Mouse (Mus musculus) embryo, embryonic 10 days (tissue): ENCODE results near the gene Grid2.

ENCODE experiments used
- DNase-seq: peaks from one replicate; pipeline ENCODE4 v3.0.0-alpha.2; 2015; ENCODE audit warnings: low spot score

The Grid2 gene

DNA sequence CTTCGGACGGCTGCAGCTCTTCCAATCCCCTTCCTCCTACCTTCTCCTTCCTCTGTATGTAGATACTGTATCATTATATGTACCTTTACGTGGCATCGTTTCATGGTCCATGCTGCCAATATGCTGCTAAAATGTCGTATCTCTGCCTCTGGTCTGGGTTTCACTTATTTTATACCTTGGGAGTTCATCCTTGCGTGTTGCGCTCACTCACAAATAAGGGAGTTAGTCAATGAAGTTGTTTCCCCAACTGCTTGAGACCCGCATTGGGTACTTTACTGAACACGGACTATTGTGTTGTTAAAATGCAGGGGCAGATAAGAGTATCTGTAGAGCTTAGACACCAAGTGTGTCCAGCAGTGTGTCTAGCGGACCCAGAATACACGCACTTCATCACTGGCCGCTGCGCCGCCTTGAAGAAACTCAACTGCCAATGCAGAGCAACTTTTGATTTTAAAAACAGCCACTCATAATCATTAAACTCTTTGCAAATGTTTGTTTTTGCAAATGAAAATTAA lies 1474.9 kb downstream of the Grid2 start:
- DNase-seq: peak; percentile 10

DNA sequence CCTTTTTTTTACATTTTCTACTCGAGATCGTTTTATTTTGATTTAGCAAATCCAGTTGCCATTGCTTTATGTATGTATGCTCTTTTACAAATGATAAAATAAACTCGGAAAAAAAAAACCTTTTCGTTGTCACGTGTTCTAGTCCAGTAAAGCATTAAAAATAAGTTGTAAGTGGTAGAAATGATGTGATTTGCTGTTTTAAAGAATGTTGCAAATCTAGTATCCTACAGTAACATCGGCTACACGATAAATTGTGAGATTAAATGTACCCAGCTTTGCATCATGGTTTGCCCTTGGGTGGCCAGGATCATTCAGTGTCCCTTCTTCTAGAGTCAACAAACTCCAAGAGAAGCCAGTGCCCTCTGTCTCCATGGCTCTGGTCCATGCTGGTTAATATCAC lies 1475.5 kb downstream of the Grid2 start:
- DNase-seq: peak; percentile 13

DNA sequence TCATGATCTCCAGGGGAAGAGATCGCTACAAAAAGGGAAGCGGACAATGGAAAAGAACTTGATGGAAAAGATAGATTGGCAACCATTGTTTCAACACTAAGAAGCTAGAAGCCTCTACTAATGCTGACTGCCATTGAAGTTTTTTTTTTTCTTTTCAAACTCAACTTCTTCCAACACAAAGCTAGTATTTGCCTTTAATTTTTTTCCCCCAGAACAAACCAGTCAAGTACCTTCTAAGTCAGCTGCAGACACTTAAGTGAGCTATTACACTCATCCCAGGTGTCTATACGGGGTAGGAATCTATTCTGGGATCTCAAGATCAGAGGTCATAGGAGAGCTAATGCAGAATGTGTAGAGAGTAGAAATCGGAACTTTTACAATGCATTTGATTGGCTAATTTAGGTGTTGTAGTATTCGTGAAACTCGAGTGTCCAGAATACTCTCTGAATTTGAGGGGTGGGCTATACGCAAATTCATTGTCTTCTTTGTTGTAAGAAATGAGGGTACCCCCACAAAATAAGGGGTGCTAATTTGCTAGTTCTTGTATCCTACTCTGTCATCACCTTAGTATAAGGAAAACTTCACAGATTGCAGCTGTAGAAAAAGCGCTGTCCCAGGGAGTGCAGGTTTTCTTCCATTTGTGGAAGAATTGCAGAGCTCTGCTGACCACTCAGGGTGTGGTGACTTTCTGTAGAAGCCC lies 1476.1 kb downstream of the Grid2 start:
- DNase-seq: no peak

DNA sequence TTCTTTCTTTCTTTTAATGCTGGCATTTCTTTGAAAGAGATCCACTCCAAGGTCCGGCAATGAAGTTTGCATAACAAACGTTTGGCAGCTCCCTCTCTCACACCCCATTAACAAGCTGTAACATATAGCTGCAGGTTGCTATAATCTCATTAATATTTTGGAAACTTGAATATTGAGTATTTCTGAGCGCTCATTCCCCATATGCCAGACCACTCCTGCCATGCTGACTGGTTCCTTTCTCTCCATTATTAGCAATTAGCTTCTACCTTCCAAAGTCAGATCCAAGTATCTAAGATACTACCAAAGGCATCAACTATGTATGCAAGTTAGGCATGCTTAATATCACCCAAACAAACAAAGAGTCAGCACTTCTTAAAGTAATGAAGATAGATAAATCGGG lies 1477.6 kb downstream of the Grid2 start:
- DNase-seq: no peak

DNA sequence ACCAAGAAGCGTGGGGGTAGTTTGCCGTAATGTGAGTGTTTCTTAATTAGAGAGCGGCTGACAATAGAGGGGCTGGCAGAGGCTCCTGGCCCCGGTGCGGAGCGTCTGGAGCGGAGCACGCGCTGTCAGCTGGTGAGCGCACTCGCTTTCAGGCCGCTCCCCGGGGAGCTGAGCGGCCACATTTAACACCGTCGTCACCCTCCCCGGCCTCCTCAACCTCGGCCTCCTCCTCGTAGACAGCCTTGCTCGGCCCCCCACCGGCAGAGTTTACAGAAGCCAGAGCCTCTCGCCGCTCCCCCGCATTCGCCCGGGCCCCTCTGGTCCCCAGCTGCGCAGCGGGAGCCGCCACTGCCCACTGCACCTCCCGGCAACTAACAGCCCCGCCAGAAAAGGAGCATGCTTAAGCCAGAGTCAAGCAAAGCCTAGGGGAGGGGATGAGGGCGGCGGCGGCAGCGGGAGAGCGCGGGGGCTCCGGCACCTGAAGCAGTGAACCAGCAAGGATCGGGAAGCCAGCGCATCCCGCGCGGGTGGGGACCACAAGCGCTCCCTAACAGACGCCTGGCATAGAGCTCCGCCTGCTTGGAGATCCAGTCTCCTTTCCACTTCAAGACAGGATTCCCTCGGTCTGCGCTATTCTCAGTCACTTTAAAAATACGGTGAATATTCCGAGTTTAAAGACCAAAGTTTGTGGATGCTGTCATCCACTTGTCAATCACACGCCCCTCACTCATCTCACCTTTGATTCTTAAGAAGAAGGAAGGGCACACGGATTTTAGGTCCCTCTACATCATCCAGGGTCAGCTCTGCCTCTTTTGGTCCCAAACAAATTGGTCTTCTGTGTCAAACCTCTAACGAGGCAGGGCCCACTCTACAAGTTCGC lies 1479.0 kb downstream of the Grid2 start:
- peak; percentile 51 for DNase-seq

DNA sequence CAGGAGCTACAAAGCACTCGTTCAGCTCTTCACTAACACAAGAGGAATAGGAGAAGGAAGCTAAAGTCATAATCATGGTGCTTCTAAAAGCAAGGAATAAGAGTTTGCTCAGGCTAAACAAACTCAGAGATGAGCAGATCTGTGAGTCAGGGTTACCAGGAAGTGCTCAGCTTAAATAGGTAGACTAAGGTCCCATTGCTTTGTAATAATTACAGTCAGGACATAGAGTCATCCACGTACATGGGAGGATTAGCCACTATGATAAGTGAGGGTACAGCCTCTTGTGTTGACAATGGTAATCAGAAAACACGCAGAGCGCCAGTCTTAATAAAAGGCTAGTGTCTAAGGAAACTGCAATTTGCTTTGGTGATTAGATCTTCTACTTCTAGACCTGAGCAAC lies 1480.6 kb downstream of the Grid2 start:
- no peak for DNase-seq

DNA sequence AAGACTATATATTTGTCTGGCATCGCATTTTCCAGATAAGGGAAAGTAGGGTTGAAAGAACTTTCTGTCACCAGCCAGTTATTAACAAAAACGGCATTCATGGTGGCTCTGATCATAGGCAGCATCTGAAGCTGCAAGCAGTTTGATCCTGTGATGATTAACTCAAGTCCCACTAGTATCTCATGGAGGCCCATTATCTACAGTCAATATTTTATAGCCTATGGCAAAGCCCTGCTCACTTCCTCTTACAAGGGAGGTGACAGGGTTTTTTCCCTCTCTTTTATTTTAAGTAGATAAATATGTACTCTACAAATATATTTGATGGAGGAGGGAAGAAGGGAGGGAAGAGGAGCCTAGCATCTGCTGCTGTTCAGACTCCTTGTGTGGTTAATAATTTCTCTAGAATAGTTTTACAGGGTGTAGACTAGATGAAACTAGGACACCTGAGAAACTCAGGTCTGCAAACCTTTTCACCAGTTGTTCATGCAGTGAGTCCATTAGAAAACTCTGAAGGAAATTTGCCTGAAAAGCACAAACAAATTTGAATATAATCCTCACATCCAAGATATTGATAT lies 1487.3 kb downstream of the Grid2 start:
- no peak for DNase-seq
